Mouse (Mus musculus) stomach, postnatal 0 days (tissue): ENCODE results near the gene Uncx.

Experiments used
- CTCF ChIP-seq: IDR thresholded peaks from 2 replicates; pipeline ENCODE4 v1.5.1; 2016; ENCODE audit warnings: antibody characterized with exemption, low read depth, mild to moderate bottlenecking, moderate library complexity
- EP300 ChIP-seq: optimal IDR thresholded peaks from 2 replicates; pipeline ENCODE3; 2016; ENCODE audit warnings: antibody characterized with exemption

GRCm38 (mm10) chr5:139558468-139558804, 15.1 kb downstream of the Uncx start:
- TF ChIP-seq CTCF (no peak), EP300 (no peak)
